Mouse (Mus musculus) cerebellum, adult 2 months (tissue): ENCODE measurements around the gene Rarb. TPM values are rescaled to one million over a fixed set of nuclear protein-coding genes. Genes with fewer than 3 reads are reported as not detected.
"Not testable (repeated sequence)": the region's sequence is repeated elsewhere in the genome, so short reads cannot be mapped to it uniquely, and the experiment has no call there.

Source experiments
- DNase-seq, 2 experiments: peaks; one replicate each; pipeline ENCODE4 v3.0.0; 2021
- H3K27ac ChIP-seq: fragments of 200-500 bp; 2 replicates; pipeline ENCODE4 v1.5.1; 2012; ENCODE audit warnings: low read length, control low read depth, inconsistent platforms; ENCODE audit not compliant: insufficient read depth
- H3K27me3 ChIP-seq: fragments of 200-500 bp; 2 replicates; pipeline ENCODE4 v1.6.1; 2012; ENCODE audit warnings: inconsistent platforms, mild to moderate bottlenecking, low read length, moderate library complexity; ENCODE audit not compliant: control insufficient read depth, insufficient read depth
- H3K4me1 ChIP-seq: fragments of 200-500 bp; 2 replicates; pipeline ENCODE4 v1.6.1; 2011; ENCODE audit warnings: low read length; ENCODE audit not compliant: control insufficient read depth, insufficient read depth
- H3K4me3 ChIP-seq: fragments of 200-500 bp; replicated peaks from 2 replicates; pipeline ENCODE3; 2011; ENCODE audit warnings: mild to moderate bottlenecking, low read depth, low read length, control low read depth; ENCODE audit not compliant: insufficient read depth
- CTCF ChIP-seq: fragments of 200-500 bp; IDR thresholded peaks from 2 replicates; pipeline ENCODE4 v1.5.1; 2011; ENCODE audit warnings: low read depth, mild to moderate bottlenecking, control low read depth, low read length, moderate library complexity, borderline replicate concordance; ENCODE audit not compliant: insufficient read depth
- POLR2A ChIP-seq: fragments of 200-500 bp; IDR thresholded peaks from 2 replicates; pipeline ENCODE4 v1.6.1; 2011; ENCODE audit warnings: low read length, control low read depth, borderline replicate concordance; ENCODE audit not compliant: insufficient read depth
- WGBS: fragments of 180-500 bp; shearing (Covaris S2); methylation state at CpG from one replicate; pipeline ENCODE4 v1.1.7; 2018; 5-methylcytosine and 5-hydroxymethylcytosine counted together
- polyA plus RNA-seq: library from polyadenylated mRNA; depleted of rRNA; stranded (reverse); fragments of >200 nt; gene quantifications from 2 replicates; pipeline ENCODE4 v1.2.3, GENCODE M21; 2012

Gene Rarb
- polyA plus RNA-seq, 1 experiment = 7.5 TPM

- TF ChIP-seq POLR2A = no peak
- TF ChIP-seq CTCF = no peak
- Histone ChIP-seq H3K27ac (no peak overlapping the region), H3K4me1 (no peaks in the 10 kb centered on the region), H3K27me3 (no peaks in the 10 kb centered on the region), H3K4me3 (no peak overlapping the region)
- 91% methylated on average over 5 of the region's 5 CpGs for WGBS
- no peak for DNase-seq
Measured at GRCm38 (mm10) chr14:16781942-16782541, 36.9 kb downstream of the Rarb start.

- H3K4me1 ChIP-seq = no peaks in the 10 kb centered on the region
- TF ChIP-seq POLR2A (no peak), CTCF (no peak)
- 85% methylated on average over 2 of the region's 2 CpGs for WGBS
- no peaks in the 10 kb centered on the region for H3K27me3 ChIP-seq
- no peak overlapping the region for H3K27ac ChIP-seq
- DNase-seq = no peak
- H3K4me3 ChIP-seq = no peak overlapping the region
Measured at GRCm38 (mm10) chr14:16776723-16777381, 42.1 kb downstream of the Rarb start.

DNA sequence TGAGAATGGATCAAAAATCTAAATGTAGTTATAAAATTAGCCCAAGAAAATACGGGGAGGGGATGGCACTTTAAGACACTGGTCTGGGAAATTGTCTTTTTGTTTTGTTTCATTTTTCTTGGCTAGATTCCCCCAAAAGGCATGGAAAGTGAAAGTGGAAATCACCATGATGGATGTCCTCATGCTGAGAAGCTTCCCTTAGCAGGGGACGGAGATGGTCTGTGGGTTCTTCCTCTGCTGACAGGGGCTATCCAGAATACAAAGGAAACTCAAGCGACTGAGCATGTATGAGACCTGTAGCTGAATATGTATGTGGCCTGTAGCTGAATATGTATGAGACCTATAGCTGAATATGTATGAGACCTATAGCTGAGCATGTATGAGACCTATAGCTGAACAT lies 46.0 kb downstream of the Rarb start:
- H3K4me3 ChIP-seq = no peak overlapping the region
- 56% methylated on average over 3 of the region's 3 CpGs for WGBS
- TF ChIP-seq POLR2A (no peak), CTCF (no peak)
- no peak for DNase-seq
- no peaks in the 10 kb centered on the region for H3K4me1 ChIP-seq
- no peaks in the 10 kb centered on the region for H3K27me3 ChIP-seq
- no peak overlapping the region for H3K27ac ChIP-seq

GRCm38 (mm10) chr14:16765891-16766290 lies 53.1 kb downstream of the Rarb start:
- DNase-seq = no peak
- Histone ChIP-seq H3K27me3 (no peaks in the 10 kb centered on the region), H3K4me1 (no peaks in the 10 kb centered on the region), H3K4me3 (no peak overlapping the region), H3K27ac (no peak overlapping the region)
- no peak for TF ChIP-seq POLR2A
- no peak for TF ChIP-seq CTCF
- WGBS = 61% methylated on average over 1 of the region's 1 CpGs

GRCm38 (mm10) chr14:16762773-16763172 lies 56.2 kb downstream of the Rarb start:
- Histone ChIP-seq H3K4me1 (no peaks in the 10 kb centered on the region), H3K27ac (no peak overlapping the region), H3K4me3 (no peak overlapping the region), H3K27me3 (no peaks in the 10 kb centered on the region)
- DNase-seq = no peak
- TF ChIP-seq CTCF = no peak

DNA sequence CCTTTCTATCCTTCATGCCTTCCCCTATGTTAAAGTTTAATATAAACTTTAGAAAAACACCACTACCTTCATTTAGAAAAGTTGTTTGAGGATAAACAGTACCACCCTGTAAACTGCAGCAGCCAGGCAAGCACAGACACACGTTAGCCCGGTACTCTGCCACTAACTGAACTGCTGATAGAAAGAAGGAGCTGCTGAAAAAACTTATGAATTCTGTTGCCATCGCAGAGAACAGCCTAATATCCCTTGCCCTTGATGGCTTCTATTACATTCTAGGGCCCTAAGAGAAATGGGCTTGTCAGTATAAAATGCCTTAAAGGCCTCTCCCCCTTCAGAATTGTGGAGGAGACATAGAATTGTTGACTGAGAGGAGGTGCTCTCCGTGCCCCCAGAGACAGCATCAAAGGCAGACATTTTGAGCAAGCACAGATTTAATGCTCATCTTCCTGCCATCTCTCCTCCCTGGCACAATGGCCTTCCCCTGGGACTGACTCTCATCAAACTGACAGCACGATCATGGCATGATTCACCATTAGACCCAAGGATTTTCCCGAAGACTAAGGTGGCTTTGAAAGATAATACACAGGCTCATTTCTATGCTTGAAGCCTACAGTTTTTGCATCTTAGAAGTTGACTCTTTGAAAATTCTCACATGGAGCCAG lies 60.1 kb downstream of the Rarb start:
- WGBS = 60% methylated on average over 6 of the region's 6 CpGs
- no peaks in the 10 kb centered on the region for H3K27me3 ChIP-seq

GRCm38 (mm10) chr14:16755601-16756000 lies 63.4 kb downstream of the Rarb start:
- not testable (repeated sequence) for H3K4me1 ChIP-seq, H3K27ac ChIP-seq, DNase-seq, H3K27me3 ChIP-seq, H3K4me3 ChIP-seq
- 98% methylated on average over 1 of the region's 1 CpGs for WGBS

More for the DNA sequence above, 60.1 kb downstream of the Rarb start:
- DNase-seq = no peak
- Histone ChIP-seq H3K4me1 (no peaks in the 10 kb centered on the region), H3K27ac (no peak overlapping the region), H3K4me3 (no peak overlapping the region)
- no peak for TF ChIP-seq CTCF
- no peak for TF ChIP-seq POLR2A

DNA sequence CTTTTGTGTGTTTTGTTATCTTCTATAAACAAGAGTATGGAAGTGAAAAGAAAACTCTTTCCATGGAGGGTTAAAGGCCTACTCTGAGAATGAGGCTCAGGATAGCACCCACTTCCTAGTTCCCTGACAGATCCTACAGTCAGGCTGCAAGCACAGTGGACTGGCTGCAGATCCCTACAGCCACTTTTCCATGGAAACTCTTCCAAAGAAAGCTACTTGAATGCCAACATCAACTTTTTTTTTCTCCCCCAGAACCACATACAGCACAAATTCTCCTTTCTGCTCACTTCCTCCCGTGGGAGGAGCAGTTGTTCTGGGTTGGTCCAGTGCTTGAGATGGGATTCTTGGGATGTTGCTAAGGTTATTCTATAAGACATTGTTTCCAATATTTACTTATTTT lies 66.3 kb downstream of the Rarb start:
- Histone ChIP-seq H3K4me3 (no peak overlapping the region), H3K27ac (no peak overlapping the region), H3K27me3 (no peaks in the 10 kb centered on the region), H3K4me1 (no peaks in the 10 kb centered on the region)
- TF ChIP-seq CTCF = no peak
- no peak for TF ChIP-seq POLR2A
- WGBS = 69% methylated on average over 1 of the region's 1 CpGs
- no peak for DNase-seq

GRCm38 (mm10) chr14:16746982-16747578 lies 71.9 kb downstream of the Rarb start:
- H3K4me3 ChIP-seq = no peak overlapping the region
- no peak for DNase-seq
- WGBS = 78% methylated on average over 2 of the region's 2 CpGs
- no peaks in the 10 kb centered on the region for H3K4me1 ChIP-seq
- H3K27ac ChIP-seq = no peak overlapping the region
- H3K27me3 ChIP-seq = no peaks in the 10 kb centered on the region
- TF ChIP-seq CTCF = no peak
- TF ChIP-seq POLR2A = no peak
